Mouse (Mus musculus) midbrain, embryonic 13.5 days (tissue): ENCODE results near the gene Zfp941. TPM values are rescaled to one million over a fixed set of nuclear protein-coding genes. Genes with fewer than 3 reads are reported as not detected.
A peak's percentile ranks its signal among the peaks of the same experiment; 100 is the strongest.

ENCODE experiments used
- ATAC-seq: fragments of 200-750 bp; cut with Nextera tagmentation; 2 replicates; pipeline ENCODE4 v1.8.0; 2017; ENCODE audit warnings: mild to moderate bottlenecking, moderate TSS enrichment, moderate library complexity
- H3K27ac ChIP-seq: fragments of 300-500 bp; sonication (generic); 2 replicates; pipeline ENCODE4 v1.5.1; 2015; ENCODE audit warnings: inconsistent platforms, mild to moderate bottlenecking, moderate library complexity
- H3K27me3 ChIP-seq: fragments of 300-500 bp; sonication (generic); 2 replicates; pipeline ENCODE4 v1.6.1; 2015; ENCODE audit warnings: mild to moderate bottlenecking, inconsistent platforms
- H3K36me3 ChIP-seq: fragments of 300-500 bp; sonication (generic); 2 replicates; pipeline ENCODE4 v1.6.1; 2015; ENCODE audit warnings: mild to moderate bottlenecking, inconsistent platforms
- H3K4me1 ChIP-seq: fragments of 300-500 bp; sonication (generic); replicated peaks from 2 replicates; pipeline ENCODE4 v1.6.1; 2015; ENCODE audit warnings: inconsistent platforms
- H3K4me2 ChIP-seq: fragments of 300-500 bp; sonication (generic); replicated peaks from 2 replicates; pipeline ENCODE4 v1.6.1; 2015; ENCODE audit warnings: moderate library complexity, mild to moderate bottlenecking, inconsistent platforms
- H3K4me3 ChIP-seq: fragments of 300-500 bp; sonication (generic); replicated peaks from 2 replicates; pipeline ENCODE4 v1.5.1; 2015; ENCODE audit warnings: mild to moderate bottlenecking, inconsistent platforms
- H3K9ac ChIP-seq: fragments of 300-500 bp; sonication (generic); replicated peaks from 2 replicates; pipeline ENCODE4 v1.6.1; 2015; ENCODE audit warnings: mild to moderate bottlenecking, inconsistent platforms
- H3K9me3 ChIP-seq: fragments of 300-500 bp; sonication (generic); 2 replicates; pipeline ENCODE4 v1.6.1; 2016; ENCODE audit warnings: mild to moderate bottlenecking, inconsistent platforms
- WGBS: fragments of 180-500 bp; shearing (Covaris S2); methylation state at CpG from one replicate; pipeline ENCODE4 v1.1.7; 2015; 5-methylcytosine and 5-hydroxymethylcytosine counted together
- polyA plus RNA-seq: library from polyadenylated mRNA; unstranded; fragments of >200 nt; fragmentation: Nextera tagmentation; extraction: Ambion mirVana; gene quantifications from 2 replicates; pipeline ENCODE4 v1.2.1, GENCODE M21; 2015

Gene Zfp941
- polyA plus RNA-seq, 1 experiment from 2014 or later: 20.4 TPM

DNA sequence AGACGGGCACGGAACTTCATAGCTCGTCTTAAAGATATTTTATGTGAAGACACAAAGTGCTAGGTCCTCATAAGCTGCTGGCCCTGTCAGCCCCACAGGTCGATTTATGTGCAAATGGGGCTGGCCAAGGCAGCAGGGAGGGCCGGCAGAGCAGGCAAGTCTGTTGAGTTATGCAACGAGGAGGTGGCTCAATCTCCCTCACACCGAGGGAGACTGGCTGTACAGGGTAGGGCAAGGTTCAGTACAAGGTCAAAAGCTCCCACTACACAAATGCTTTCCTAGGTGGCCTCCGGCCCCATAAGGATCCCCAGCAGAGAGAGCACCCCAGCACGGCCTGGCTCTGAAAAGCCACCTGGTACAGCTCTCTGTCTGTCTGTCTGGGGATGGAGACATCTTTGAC lies 31.4 kb upstream of the Zfp941 start:
- ATAC-seq: no peak
- H3K4me3 ChIP-seq: no peak overlapping the region
- WGBS: 90% methylated on average over 9 of the region's 9 CpGs
- peaks cover 35% of the 10 kb centered on the region for H3K36me3 ChIP-seq
- H3K9ac ChIP-seq: no peak overlapping the region
- no peaks in the 10 kb centered on the region for H3K9me3 ChIP-seq
- H3K4me2 ChIP-seq: no peak overlapping the region
- H3K4me1 ChIP-seq: peaks cover 20% of the 10 kb centered on the region
- H3K27me3 ChIP-seq: no peaks in the 10 kb centered on the region
- no peak overlapping the region for H3K27ac ChIP-seq

- Histone ChIP-seq H3K27me3 (peaks cover 4% of the 10 kb centered on the region), H3K27ac (no peak overlapping the region), H3K4me1 (peaks cover 12% of the 10 kb centered on the region), H3K9me3 (no peaks in the 10 kb centered on the region), H3K36me3 (peaks cover 35% of the 10 kb centered on the region), H3K9ac (no peak overlapping the region), H3K4me3 (no peak overlapping the region), H3K4me2 (no peak overlapping the region)
- WGBS: 98% methylated on average over 4 of the region's 4 CpGs
- ATAC-seq: no peak
These were observed 29.9 kb upstream of the Zfp941 start for GRCm38 (mm10) chr7:140851916-140852315.

DNA sequence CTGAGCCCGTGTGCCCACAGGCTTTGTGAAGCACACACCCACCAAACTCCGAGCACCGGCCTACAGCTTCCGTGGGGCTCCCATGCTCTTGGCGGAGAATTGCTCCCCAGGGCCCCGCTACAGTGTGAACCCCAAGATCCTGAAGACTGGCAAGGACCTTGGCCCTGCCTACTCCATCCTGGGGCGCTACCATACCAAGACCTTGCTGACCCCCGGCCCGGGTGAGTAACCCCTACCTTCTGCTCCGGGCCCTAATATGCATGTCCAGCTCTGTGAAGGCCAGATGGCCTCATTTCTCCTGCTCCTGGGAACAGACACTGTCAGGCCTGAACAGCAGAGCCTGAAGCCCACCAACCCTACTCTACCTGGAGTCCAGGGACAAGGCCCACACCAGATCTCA lies 26.6 kb upstream of the Zfp941 start:
- WGBS: 94% methylated on average over 10 of the region's 10 CpGs
- no peak overlapping the region for H3K4me3 ChIP-seq
- no peaks in the 10 kb centered on the region for H3K4me1 ChIP-seq
- H3K27me3 ChIP-seq: peaks cover 7% of the 10 kb centered on the region
- no peak overlapping the region for H3K4me2 ChIP-seq
- H3K27ac ChIP-seq: no peak overlapping the region
- ATAC-seq: no peak
- peaks cover 24% of the 10 kb centered on the region for H3K36me3 ChIP-seq
- no peaks in the 10 kb centered on the region for H3K9me3 ChIP-seq
- H3K9ac ChIP-seq: no peak overlapping the region

DNA sequence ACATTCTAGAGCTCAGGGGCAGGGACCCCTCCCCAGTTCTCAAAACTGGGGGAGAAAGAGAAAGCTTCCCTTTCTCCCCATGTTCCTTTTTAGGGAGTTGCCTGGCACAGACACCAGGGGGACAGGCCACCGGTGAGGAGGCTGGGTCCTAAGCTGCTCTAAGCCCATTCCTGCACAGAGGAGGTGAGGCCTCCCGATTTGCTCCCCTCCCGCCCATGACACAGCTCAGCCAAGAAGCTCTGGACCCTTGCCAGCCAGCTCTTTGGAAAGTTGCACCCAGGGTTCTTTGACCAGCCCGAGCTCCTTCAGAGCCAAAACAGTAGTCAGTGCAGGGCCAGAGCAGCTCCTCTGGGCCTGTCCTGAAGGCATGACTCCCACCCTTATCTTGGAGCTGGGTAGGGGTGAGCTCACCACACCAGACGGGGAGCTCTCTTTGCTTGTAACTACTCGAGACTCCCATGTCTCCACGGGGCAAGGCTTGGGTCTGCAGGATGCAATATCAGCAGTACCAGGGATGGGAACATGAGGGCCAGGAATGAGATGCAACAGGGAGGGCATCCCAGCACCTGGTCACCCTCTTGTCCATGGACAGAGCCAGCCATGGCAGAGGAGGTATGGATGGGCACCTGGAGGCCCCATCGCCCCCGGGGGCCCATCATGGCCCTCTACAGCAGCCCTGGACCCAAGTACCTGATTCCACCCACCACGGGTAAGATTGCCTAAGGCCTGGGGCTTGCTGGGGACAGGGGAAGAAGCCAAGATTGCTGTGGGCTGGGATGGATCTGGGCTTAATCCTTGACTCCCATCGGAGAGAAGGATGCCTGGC lies 26.0 kb upstream of the Zfp941 start, which contains the start of gene Odf3:
Gene Odf3 (plus strand): TSS at position 51 of the 826 bp plus-strand sequence.
- Histone ChIP-seq H3K9ac (no peak within 1 kb of the TSS), H3K9me3 (no peaks in the 10 kb centered on the region), H3K36me3 (peaks cover 18% of the 10 kb centered on the region), H3K4me3 (no peak within 1 kb of the TSS), H3K27me3 (peaks cover 14% of the 10 kb centered on the region), H3K4me1 (no peaks in the 10 kb centered on the region), H3K4me2 (no peak within 1 kb of the TSS), H3K27ac (no peak within 1 kb of the TSS)
- no peak for ATAC-seq
- 76% methylated on average over 11 of the region's 11 CpGs for WGBS

- Histone ChIP-seq H3K4me1 (no peaks in the 10 kb centered on the region), H3K36me3 (peaks cover 5% of the 10 kb centered on the region), H3K27ac (no peak overlapping the region), H3K4me3 (no peak overlapping the region), H3K9ac (no peak overlapping the region), H3K27me3 (peaks cover 25% of the 10 kb centered on the region), H3K9me3 (no peaks in the 10 kb centered on the region), H3K4me2 (no peak overlapping the region)
- ATAC-seq: no peak
- WGBS: 85% methylated on average over 10 of the region's 10 CpGs
These were observed 24.7 kb upstream of the Zfp941 start for GRCm38 (mm10) chr7:140846676-140847075.

DNA sequence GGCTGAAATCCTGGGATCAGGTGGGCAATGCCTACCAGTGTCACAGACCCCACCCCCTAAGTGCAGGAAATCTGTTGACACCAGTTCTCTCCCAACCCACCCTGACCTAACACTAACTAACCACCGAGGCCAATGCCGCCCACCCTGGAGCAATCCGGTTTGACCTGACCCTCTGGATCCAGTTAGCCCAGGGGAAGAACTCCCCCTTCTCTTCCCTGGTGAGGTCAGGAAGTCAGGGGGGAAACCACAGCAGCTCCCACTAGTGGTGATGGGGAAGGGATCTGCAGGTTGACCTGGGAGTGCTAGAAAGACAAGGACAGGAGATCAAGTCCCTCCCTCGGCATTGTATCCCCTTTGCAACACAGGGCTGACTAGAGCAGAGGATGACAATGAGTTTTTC lies 23.7 kb upstream of the Zfp941 start:
- Histone ChIP-seq H3K4me2 (no peak overlapping the region), H3K27ac (no peak overlapping the region), H3K27me3 (peaks cover 33% of the 10 kb centered on the region), H3K9me3 (no peaks in the 10 kb centered on the region), H3K4me3 (no peak overlapping the region), H3K9ac (no peak overlapping the region), H3K36me3 (no peaks in the 10 kb centered on the region), H3K4me1 (no peaks in the 10 kb centered on the region)
- WGBS: 61% methylated on average over 4 of the region's 4 CpGs
- 0 out of 2 replicates have a peak, but pooled peaks have one; percentile 2 for ATAC-seq

DNA sequence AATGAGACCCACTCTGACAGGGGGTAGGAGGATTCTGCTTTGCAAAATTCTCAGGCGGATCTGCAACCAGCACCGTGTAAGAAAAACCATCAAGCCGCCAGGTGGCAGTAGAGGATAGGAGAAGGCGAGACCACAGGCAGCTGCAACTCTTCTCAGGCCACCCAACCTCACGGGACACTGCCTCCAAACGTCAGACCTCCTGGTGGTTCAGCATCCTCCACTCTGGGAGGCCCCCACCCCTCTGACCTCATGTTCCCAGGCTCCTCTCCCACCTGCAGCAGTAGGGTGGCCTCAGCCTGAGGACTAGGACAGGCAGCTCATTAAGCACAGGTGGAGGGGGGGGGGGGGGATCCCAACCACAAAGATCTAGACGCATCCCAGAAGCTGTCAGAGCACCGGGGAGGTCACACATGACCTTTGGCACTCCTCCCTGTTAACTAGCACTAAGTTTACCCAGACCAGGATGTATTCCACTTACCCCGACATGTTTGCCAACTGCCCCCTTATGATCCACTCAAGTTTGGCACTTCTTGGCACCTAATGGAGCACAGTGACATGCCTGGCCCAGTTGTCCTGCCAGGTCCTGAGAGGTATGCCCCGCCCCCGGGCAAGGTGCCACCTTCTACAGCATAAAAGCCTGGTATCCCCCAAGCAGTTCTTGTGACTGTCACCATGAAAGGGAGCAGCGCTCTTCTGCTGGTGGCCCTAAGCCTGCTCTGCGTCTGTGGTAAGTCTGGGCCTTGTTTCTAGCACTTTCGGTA lies 23.1 kb upstream of the Zfp941 start, which contains the start of gene Scgb1c1:
Gene Scgb1c1 (plus strand): TSS at position 643 of the 761 bp plus-strand sequence.
- Histone ChIP-seq H3K36me3 (no peaks in the 10 kb centered on the region), H3K4me2 (no peak within 1 kb of the TSS), H3K9me3 (no peaks in the 10 kb centered on the region), H3K4me1 (no peaks in the 10 kb centered on the region), H3K27ac (no peak within 1 kb of the TSS), H3K4me3 (no peak within 1 kb of the TSS), H3K9ac (0 out of 2 replicates have a peak within 1 kb of the TSS, but pooled peaks have one; percentile 3), H3K27me3 (peaks cover 37% of the 10 kb centered on the region)
- ATAC-seq: peak; percentile 92
- WGBS: 34% methylated on average over 14 of the region's 14 CpGs

DNA sequence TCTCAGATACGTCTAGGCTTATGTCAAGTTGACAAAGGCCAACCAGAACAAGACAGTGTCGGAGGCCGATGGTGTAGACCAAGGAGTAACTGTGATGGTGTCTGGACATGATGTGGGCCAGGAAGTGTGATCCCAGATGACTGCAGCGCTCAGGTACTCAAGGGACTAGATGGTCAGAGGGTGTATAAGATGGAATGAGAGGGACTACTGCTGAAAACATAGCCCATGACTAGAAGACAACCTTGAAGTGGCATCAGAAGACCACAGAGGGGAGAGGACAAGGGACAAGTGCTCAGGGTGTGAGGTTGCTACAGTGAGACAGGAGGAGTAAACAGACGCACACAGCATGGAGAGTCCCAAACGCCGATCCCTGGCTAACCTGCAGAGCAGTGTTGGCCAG lies 21.8 kb upstream of the Zfp941 start:
- Histone ChIP-seq H3K4me1 (no peaks in the 10 kb centered on the region), H3K4me2 (no peak overlapping the region), H3K9me3 (no peaks in the 10 kb centered on the region), H3K9ac (no peak overlapping the region), H3K4me3 (no peak overlapping the region), H3K27ac (no peak overlapping the region), H3K27me3 (peaks cover 41% of the 10 kb centered on the region), H3K36me3 (no peaks in the 10 kb centered on the region)
- WGBS: 82% methylated on average over 7 of the region's 7 CpGs
- no peak for ATAC-seq

- H3K4me3 ChIP-seq: no peak overlapping the region
- WGBS: 37% methylated on average over 19 of the region's 19 CpGs
These were observed 19.1 kb upstream of the Zfp941 start for GRCm38 (mm10) chr7:140840750-140841735.

DNA sequence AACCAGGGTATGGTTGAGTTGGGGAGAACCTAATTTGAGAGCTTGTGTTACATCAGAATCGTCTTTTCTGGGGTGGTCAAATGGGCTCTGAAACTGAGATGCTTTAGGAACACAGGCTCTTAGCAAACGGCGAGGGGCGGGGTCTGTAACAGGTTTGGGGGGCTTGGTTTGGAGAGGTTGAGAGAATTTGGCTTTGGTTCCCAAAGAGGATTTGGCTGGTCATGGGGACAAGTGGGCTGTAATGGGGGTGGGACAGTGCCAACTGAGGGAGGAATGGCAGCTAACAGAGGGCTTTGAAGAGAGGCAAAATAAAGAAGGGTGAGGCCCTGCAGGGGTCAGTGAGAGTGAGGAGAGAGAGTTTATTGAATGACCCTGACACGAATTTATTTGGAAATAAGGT lies 17.6 kb upstream of the Zfp941 start:
- no peak overlapping the region for H3K27ac ChIP-seq
- peaks cover 37% of the 10 kb centered on the region for H3K27me3 ChIP-seq
- H3K4me1 ChIP-seq: no peaks in the 10 kb centered on the region
- no peak overlapping the region for H3K4me3 ChIP-seq
- WGBS: 68% methylated on average over 5 of the region's 5 CpGs
- no peaks in the 10 kb centered on the region for H3K9me3 ChIP-seq
- ATAC-seq: no peak
- H3K9ac ChIP-seq: no peak overlapping the region
- H3K36me3 ChIP-seq: no peaks in the 10 kb centered on the region
- no peak overlapping the region for H3K4me2 ChIP-seq

More at GRCm38 (mm10) chr7:140840750-140841735, 19.1 kb upstream of the Zfp941 start:
- H3K36me3 ChIP-seq: no peaks in the 10 kb centered on the region
- no peak for ATAC-seq
- no peak overlapping the region for H3K9ac ChIP-seq
- H3K27ac ChIP-seq: no peak overlapping the region
- H3K9me3 ChIP-seq: no peaks in the 10 kb centered on the region
- H3K4me2 ChIP-seq: no peak overlapping the region
- H3K27me3 ChIP-seq: peaks cover 37% of the 10 kb centered on the region
- H3K4me1 ChIP-seq: no peaks in the 10 kb centered on the region

- H3K4me1 ChIP-seq: no peaks in the 10 kb centered on the region
- H3K4me3 ChIP-seq: no peak overlapping the region
- H3K9ac ChIP-seq: no peak overlapping the region
- no peak overlapping the region for H3K27ac ChIP-seq
- H3K27me3 ChIP-seq: peaks cover 14% of the 10 kb centered on the region
- no peaks in the 10 kb centered on the region for H3K36me3 ChIP-seq
- H3K9me3 ChIP-seq: no peaks in the 10 kb centered on the region
- ATAC-seq: no peak
- H3K4me2 ChIP-seq: no peak overlapping the region
- 79% methylated on average over 9 of the region's 9 CpGs for WGBS
These were observed 14.5 kb upstream of the Zfp941 start for GRCm38 (mm10) chr7:140836243-140837115.
